Mouse (Mus musculus) activated CD4-positive, CD25-positive, alpha-beta regulatory T cell, adult 4 months (primary cell): ENCODE measurements around the gene Slc6a18. TPM values are rescaled to one million over a fixed set of nuclear protein-coding genes. Genes with fewer than 3 reads are reported as not detected.
"Not testable (repeated sequence)": the region's sequence is repeated elsewhere in the genome, so short reads cannot be mapped to it uniquely, and the experiment has no call there.

Experiments used
- ATAC-seq: one replicate; pipeline ENCODE4 v1.8.0; 2017
- polyA plus RNA-seq, 2 experiments: library from polyadenylated mRNA; unstranded; fragments of 100-300 nt; shearing (Covaris generic); gene quantifications; one replicate each; pipeline ENCODE4 v1.2.1; 2017

The Slc6a18 gene
- not detected for polyA plus RNA-seq

- ATAC-seq = no peak
Observed at GRCm38 (mm10) chr13:73677853-73678252, at the start of gene Slc6a18. Gene Slc6a18, minus strand, starts transcription at chr13:73678023.

- ATAC-seq = peak; percentile 95
Observed at GRCm38 (mm10) chr13:73725315-73725714, 47.5 kb upstream of the Slc6a18 start.

- no peak for ATAC-seq
Observed at GRCm38 (mm10) chr13:73723081-73723668, 45.4 kb upstream of the Slc6a18 start.

GRCm38 (mm10) chr13:73720241-73720640 lies 42.4 kb upstream of the Slc6a18 start:
- no peak for ATAC-seq

- peak; percentile 77 for ATAC-seq
Observed at GRCm38 (mm10) chr13:73718225-73718624, 40.4 kb upstream of the Slc6a18 start.

GRCm38 (mm10) chr13:73714020-73714419 lies 36.2 kb upstream of the Slc6a18 start:
- ATAC-seq = peak; percentile 72

GRCm38 (mm10) chr13:73713204-73713603 lies 35.4 kb upstream of the Slc6a18 start:
- no peak for ATAC-seq

- ATAC-seq = no peak
Observed at GRCm38 (mm10) chr13:73712228-73712627, 34.4 kb upstream of the Slc6a18 start.

GRCm38 (mm10) chr13:73711803-73712202 lies 34.0 kb upstream of the Slc6a18 start:
- ATAC-seq = no peak

- no peak for ATAC-seq
Observed at GRCm38 (mm10) chr13:73711221-73711620, 33.4 kb upstream of the Slc6a18 start.

- ATAC-seq = peak; percentile 18
Observed at GRCm38 (mm10) chr13:73709491-73709890, 31.7 kb upstream of the Slc6a18 start.

GRCm38 (mm10) chr13:73704694-73705325 lies 27.0 kb upstream of the Slc6a18 start, which contains the start of gene Slc6a19:
Gene Slc6a19, minus strand, starts transcription at chr13:73704865.
- no peak for ATAC-seq

GRCm38 (mm10) chr13:73703486-73703885 lies 25.7 kb upstream of the Slc6a18 start:
- ATAC-seq = not testable (repeated sequence)

- peak; percentile 97 for ATAC-seq
Observed at GRCm38 (mm10) chr13:73702776-73703175, 25.0 kb upstream of the Slc6a18 start.

GRCm38 (mm10) chr13:73701161-73701883 lies 23.5 kb upstream of the Slc6a18 start:
- ATAC-seq = no peak

GRCm38 (mm10) chr13:73700554-73700953 lies 22.7 kb upstream of the Slc6a18 start:
- ATAC-seq = no peak

GRCm38 (mm10) chr13:73699714-73700113 lies 21.9 kb upstream of the Slc6a18 start:
- ATAC-seq = no peak

GRCm38 (mm10) chr13:73696529-73696928 lies 18.7 kb upstream of the Slc6a18 start:
- no peak for ATAC-seq

- ATAC-seq = no peak
Observed at GRCm38 (mm10) chr13:73694972-73695371, 17.1 kb upstream of the Slc6a18 start.

- ATAC-seq = no peak
Observed at GRCm38 (mm10) chr13:73693333-73693732, 15.5 kb upstream of the Slc6a18 start.

- peak; percentile 53 for ATAC-seq
Observed at GRCm38 (mm10) chr13:73692249-73692868, 14.5 kb upstream of the Slc6a18 start.

GRCm38 (mm10) chr13:73688934-73689333 lies 11.1 kb upstream of the Slc6a18 start:
- ATAC-seq = no peak

- ATAC-seq = no peak
Observed at GRCm38 (mm10) chr13:73687601-73688000, 9.8 kb upstream of the Slc6a18 start.
